Mouse (Mus musculus) c-Kit-positive CD71-positive TER-119-negative erythroid progenitor cells, embryonic 14.5 days (primary cell): ENCODE data around the gene Osm.

Source experiments
- DNase-seq: peaks from one replicate; pipeline ENCODE4 v3.0.0-alpha.2; 2013; ENCODE audit warnings: low read depth

Gene Osm

DNA sequence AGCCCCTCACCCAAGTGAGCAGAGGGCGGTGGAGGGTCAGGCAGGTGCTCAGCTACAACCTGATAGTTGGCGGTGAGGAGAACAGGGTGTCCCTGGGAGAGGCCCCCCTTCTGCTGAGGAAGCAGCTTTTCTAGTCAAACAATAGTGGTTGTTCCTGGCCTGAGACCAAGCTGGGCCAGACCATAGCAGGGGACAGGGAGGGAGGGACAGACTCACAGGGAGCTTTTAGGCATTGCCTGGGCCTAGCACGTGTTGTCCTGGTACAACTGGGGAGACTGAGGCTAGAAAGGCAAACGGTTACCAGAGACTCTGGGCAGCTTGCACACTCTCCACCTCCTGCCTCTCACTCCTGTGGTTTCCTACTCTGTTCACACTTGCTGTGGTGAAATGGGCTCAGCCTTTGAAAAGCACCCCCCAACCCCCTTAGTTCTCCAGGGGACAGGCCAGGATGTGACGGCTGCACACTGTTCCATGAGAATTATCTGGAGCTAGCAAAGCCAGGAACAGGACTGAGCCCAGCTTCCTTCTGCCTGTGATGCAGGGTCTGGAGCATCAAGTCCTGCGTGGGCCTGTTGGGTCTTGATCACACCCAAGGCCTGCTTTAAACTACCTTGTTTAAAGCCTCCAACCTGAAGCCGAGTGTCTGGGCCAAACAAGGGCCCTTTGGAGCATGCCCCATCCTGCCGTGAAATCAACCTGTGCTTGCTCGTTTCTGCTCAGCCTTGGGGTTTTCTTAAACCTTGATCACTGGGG lies 19.8 kb upstream of the Osm start:
- no peak for DNase-seq

DNA sequence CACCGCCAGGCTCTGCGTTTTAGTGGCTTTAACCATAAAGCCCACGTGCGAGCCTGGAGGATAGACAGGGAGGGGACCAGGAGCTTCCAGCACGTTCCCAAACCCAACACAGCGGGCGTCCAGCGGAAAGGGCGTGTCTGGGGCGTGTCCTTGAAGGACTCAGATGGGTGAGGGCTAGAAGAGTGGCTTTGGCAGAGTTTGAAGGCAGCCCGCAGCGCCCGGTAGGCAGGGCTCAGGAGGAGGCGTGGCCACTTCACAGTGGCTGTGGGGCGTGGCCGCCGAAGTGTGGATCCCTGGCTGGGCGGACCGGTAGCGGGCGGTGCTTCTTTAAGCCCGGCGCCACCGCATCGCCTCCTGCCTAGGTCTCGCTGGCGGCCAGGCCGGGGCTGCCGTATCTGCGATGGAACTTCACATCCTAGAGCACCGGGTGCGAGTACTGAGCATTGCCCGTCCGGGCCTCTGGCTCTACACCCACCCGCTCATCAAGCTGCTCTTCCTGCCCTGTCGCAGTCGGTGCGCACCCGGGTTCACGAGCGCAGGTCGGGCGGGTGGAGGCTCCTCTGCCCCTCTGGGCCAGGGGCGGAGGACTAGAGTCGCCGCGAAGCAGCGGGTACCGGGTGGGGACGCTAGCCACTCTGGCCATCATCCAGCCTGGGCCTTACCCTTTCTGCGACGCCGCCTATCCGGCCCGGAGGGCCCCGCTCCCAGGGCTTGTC lies 18.1 kb upstream of the Osm start, which contains the start of gene Castor1:
TSS of gene Castor1 (plus strand) at position 312 of the 716 bp plus-strand sequence.
- peak; percentile 86 for DNase-seq

DNA sequence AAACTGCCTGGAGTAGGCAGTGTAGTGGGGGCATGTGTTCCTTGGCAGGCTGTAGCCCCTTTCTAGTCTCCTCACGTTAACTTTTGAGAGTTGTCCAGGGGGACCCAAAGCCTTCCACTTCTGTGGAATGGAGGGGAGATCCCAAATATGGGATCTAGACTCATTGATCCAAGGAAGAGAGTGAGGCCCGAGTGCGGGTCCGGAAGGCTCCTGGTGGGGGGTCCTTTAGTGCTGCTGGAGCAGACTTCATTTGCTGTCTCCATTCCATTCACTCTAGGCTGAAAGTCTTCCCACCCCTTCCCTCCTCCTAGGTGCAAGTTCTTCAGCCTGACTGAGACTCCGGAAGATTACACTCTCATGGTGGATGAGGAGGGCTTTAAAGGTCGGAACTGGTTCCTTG lies 17.6 kb upstream of the Osm start:
- DNase-seq, result no peak

DNA sequence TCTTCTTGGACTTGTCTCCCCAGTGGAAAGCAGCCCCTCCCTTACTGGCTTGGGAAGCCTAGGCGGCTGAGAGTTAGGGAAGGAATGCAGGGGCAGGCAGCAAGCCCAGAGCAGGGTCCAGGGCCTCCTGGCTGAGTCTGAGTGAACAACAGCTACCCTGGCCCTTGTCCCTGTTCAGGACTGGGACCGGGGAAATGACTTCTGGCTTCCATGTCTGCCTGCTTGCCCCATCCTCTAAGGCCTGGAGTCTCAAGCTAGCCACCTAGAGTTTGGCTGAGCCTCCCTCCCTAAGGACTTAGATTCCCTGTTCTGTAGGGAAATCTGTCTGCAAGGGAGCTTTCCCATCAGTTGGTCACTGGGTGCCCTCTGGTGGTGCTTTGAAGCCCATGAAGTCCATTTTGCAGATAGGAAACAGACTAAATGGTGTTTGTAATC lies 16.9 kb upstream of the Osm start:
- DNase-seq, result no peak

DNA sequence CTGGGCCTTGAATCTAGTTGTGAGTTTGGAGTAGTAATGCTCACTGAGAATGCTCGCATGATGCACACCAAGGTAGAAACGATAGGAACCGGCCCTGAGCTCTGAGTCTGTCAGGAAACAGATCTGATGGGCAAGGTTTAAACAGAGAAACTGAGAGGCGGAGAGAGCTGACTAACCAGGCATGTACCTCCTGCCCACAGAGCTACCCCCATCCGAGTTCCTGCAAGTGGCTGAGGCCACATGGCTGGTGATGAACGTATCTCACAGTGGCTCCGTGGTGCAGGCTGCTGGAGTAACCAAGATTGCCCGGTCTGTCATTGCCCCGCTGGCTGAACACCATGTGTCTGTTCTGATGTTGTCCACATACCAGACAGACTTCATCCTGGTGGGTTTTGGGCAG lies 16.3 kb upstream of the Osm start:
- DNase-seq, result no peak

DNA sequence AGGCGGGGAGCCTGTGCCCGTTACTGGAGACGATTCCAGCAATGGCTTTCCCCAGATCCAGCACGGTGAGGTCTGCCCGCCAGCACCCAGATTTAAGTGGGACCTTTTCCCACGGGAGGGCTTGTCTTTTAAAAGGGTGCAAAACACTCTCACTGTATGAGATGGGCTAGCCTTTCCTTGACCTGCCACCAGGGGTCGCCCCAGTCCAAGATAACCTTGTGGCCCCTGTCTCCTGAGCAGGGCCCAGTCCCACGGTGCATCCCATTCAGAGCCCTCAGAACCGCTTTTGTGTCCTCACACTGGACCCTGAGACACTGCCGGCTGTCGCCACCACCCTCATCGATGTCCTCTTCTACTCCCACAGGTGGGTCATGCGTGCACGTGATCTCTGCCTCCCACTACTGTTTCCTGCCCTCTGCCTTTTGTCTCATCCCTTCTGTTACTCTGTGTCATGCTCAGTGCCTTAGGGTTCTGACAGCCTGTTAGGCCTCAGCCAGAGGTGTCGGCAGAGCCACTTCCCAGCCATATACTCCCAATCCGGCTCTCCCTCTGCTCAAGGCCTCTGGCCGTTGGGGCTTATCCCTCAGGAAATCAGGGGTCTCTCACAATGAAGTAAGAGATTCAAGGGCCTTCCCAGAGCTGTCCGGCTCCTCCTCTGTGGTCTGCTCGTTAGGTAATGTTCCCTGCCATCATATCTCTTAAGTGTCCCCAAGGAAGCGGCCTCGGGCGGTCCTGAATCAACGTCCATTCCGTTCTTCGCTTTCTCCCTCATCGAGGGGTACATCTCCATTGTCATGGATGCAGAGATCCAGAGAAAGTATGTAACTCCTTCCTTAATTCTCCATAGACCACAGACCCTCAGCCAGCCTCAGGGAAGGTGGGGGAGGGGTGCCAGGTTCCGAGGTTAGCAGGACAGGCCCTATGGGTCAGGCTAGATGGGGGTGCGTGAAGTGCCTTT lies 15.5 kb upstream of the Osm start:
- DNase-seq, result no peak

DNA sequence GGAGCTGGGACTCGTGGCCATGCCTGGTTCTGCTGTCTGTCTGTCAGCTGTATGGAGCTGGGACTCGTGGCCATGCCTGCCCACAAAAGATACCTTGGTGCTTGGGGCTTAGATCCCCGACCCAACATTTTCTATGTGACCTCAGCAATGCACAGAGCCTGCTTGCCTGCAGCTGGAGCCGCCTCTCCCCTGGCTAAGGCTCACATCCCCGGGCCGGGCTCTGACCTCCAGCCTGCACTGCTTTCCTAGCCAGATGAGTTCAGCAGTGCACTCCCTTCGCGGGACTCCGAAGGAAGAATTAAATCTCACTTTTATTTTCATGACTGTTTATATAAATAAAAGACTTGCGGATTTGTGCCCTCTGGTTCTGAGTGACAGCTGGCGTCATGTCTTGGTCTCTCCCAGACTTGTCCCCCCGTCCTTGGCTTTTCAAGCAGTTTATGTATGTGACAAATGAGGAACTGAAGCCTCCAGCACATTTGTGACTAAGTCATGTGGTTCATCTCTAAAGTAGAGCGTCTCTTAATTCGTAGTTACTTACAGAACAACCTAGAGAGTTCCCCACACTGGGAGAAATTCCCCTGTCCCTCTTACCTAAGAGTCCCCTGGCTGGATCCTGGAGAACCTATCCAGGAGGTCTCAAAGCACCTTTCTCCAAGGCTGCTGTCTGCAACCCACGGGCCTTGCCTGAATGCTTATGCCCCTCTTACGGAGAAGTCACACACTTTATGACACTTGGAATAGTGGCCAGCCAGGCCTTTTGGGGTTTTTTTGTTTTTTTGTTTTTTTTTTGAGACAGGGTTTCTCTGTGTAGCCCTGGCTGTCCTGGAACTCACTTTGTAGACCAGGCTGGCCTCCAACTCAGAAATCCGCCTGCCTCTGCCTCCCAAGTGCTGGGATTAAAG lies 13.9 kb upstream of the Osm start:
- DNase-seq, result no peak

DNA sequence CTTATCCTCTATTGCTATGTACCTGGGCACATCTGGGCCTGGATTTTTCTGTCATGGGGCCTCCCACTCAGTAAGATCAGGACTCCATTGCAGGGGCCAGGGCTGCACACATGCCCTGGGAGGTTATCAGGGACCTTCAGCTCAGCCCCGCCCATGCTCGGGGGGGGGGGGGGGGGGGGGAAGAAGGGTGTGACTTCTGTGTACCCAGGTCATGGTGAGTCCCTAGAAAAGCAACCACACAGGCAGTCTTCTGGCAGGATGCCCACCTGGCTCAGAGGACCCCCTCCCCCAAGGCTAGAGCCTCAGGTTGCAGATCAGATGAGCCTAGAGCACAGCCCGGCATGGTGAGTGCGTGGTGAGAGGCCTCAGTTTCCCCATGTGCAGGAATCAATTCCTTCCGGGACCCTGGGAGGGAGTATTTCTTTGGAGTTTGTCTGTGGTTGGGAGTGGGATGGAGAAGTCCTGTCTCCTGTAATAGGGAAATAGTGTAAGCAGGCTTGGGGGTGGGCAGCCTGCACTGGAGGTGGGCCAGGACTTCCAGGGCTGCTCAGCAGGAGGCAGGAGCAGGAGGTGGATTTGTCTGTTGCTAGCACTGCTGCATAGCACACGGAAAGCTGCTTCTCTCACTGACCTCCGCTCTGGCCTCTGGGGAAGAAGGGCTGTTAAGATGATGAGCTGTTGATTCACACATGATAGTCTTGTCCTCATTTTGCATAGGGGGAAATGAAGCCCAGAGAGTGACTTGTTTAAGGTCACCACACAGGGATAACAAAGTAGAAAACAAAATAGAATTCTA lies 12.6 kb upstream of the Osm start:
- peak; percentile 91 for DNase-seq

DNA sequence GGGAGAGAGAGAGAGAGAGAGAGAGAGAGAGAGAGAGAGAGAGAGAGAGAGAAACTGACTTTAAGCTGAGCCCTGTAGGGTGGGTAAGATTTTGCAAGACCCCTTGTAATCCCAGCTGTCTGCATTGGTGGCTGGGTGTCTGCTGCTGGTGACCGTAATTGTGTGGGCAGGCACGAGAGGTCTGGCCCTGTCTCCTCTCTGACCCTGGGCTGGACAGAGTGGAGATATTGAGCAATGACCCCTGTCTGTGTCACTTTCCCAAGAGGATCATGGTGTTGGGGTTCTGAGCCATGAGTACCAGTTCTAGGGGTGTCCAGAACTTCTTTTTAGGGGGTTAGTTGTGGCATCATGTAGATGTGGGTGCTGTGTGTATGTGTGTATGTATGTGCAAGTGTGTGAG lies 12.0 kb upstream of the Osm start:
- no peak for DNase-seq

DNA sequence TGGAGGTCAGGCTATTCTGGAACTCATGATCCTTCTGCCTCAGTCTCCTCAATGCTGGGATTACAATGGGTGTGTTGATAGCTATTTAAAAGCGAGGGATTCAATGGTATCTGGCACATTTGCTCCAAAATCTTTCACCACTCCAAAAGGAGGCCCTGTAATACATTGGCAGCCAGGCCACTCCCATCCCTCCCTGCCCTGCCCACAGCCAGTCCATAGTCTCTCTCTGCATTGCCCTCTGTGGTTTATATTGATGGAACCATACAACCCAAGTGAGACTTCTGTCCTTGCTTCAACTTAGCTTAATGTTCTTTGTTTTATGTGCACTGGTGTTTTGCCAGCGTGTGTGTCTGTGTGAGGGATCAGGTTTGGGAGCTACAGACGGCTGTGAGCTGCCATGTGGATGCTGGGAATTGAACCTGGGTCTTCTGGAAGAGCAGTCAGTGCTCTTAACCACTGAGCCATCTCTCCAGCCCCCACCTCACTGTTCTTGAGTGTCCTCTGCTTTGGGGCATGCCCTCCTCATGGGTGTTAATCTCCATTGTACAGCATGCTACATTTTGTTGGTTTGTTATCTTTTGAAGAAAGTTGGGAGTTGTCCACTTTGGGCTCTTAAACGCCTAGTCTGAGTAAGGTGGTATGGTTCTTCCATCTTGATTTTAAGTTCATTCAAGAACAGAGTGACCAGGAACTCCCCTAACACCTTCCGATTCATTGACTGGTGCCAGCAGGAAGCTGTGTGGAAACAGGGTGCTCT lies 9.5 kb upstream of the Osm start:
- DNase-seq, result no peak

DNA sequence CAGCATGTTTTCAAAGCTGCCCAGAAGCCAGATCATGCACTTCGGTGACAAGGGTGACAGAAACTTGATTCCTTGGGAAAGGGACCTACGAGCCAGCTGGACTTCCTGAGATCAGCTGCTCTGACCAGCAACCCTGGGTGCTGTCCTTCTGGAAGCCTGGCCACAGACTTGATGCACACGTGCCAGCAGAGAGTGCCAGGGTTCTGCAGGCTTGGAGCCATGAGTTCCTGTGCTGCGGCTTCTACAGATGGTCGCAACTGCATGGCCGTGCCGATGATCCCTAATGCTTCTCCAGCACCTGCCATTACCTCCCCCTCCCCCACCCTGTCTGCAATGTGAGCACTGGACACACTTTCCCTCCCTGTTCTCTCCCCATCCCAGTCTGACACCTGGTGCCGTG lies 7.8 kb upstream of the Osm start:
- no peak for DNase-seq

DNA sequence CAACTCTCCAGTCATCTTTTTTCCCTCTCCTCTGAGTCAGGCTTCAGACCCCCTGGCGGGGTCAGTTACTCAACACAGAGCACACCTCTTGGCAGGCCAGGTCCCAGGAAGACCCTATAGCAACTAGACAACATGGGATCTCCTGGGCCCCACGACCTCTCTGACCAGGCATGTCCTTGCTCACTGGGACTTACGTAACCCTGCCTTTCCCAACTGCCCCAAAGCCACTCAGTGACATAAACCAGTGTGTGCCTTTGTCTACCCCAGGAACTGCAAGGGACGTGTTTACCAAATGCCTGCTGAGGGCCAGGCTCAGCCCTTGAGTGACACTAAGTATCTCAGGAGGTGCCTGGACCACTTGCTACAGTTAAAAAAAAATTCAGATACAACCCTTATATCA lies 6.4 kb upstream of the Osm start:
- no peak for DNase-seq

DNA sequence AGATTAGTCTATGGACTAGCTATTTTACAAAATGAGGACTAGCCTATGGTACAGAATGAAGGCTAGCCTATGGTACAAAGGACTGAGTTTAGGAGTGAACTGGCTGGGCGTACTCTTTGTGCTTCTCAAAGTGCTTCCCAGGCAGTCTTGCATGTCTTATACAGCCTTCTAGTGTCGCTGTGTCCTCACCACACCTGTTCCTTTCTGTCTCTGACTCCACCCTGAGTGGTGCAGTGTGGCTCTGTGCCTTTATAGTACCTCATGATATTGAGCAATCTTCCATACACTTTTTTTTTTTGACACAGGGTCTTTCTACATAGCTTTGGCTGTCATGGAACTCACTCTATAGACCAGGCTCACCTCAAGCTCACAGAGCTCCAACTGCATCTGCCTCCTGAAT lies 4.8 kb upstream of the Osm start:
- no peak for DNase-seq

DNA sequence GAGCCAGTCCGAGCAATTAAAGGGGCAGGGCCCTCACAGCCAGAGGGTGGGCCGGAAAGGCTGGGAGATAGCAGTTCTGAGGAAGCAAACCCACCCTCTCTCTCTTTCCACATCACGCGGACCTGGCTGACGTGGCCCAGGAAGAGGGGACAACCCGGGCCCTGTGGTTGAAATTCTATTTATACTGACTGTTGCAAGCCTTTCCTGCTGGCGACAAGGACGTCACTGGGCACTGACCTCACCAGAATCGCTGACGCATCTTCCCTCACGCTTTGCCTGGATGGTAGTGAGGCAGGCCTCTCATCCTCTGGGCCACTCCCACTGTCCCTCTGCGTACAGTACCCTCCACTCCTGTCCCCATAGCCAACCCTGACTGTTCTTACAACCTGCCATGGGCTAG lies 3.6 kb upstream of the Osm start:
- no peak for DNase-seq

DNA sequence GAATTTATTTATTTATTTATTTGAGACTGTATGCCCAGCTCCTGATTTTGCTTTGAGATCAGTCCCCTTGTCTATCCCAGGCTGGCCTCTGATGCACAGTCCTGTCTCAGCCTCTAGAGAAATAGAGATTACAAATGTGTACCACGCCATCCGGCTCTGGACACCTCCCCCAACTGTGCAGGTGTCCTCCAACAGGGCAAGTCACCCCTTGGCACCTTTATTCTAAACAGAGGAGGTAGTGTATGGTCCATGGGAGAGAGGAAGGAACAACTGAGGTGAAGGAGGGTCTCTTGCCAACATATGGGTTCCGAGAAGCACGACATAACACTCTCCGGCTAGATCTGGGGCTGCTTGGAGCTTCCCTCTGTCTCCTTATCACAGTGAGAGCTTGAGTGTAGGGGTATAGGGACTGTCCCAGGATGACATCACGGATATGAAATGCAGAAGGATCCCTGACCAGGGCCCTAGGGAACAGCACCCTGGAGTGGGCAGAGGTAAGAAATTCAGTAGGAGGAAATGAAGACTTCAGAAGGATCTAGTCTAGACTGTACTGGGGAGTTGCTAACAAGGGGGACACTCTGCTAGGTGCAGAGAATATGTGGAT lies 1.1 kb upstream of the Osm start:
- no peak for DNase-seq

DNA sequence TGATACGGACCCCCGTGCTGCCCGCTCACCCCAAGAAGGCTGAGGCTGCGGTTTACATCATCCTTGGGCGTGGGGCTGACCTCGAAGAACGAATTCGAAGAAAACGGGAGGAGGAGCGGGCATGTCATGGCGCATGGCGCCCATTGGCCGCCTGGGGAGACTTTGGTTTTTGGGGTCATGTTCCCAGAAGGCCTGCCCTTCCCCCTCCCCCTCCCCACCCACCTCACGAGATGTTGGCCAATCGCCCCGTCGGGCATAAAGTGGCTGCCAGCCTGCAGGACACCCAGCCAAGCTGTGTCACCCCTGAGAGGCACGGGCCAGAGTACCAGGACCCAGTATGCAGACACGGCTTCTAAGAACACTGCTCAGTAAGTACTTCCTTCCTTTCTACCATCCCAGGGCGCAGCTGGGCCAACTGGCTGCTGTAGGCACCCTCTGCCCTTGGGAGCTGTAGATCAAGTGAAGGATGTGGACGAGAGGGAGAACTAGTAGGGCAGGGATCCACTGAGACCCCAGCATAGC lies 387 bp downstream of the Osm start:
- DNase-seq, result no peak

DNA sequence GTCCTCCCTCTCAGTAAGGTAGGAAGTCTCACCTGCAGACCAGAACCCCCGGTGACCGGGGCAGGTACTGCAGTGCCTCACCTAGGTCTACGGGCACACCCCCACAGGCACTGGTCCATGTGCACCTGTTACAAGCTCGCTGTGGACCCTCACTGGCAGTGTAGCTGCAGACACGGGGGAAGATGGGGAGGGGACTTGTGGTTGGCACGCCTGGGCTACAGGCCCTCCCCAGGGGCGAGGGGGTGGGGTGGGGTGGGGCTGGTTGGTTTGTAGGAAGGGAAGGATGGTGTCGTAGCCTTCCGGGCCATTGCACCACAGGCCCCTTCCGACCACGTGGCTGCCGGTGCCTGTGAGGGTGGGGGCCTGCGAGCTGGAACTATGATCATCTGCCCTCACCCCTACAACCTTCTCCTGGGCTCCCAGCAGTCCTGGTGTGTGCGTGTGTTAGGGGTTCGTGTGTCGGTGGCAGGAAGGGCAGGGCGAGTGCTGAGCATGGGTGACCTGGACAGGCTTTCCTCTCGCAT lies 1.2 kb downstream of the Osm start:
- DNase-seq, result no peak

DNA sequence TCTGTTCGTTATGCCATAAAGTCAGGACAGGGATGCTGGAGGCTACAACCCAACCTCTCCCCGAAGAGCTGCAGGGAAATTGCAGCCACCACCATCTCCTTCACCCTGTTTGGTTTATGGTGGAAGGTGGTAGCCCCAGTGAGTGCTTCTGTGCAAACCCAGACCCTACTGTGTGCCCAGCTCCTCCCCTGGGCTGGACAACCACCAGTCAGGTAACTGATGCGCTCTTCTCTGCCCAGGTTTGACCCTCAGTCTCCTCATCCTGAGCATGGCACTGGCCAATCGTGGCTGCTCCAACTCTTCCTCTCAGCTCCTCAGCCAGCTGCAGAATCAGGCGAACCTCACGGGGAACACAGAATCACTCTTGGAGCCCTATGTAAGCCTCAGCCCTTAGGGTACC lies 1.9 kb downstream of the Osm start:
- no peak for DNase-seq

DNA sequence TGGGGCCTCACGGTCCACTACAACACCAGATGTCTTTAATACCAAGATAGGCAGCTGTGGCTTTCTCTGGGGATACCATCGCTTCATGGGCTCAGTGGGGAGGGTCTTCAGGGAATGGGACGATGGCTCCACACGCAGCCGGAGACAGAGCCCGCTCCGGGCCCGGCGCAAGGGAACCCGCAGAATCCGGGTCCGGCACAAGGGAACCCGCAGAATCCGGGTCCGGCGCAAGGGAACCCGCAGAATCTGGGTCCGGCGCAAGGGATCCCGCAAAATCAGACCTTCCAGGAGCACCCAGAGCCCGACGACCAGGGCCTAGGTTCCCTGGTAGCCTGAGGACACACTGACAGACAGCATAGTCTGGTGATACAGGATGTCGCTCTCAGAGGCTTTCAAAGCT lies 3.5 kb downstream of the Osm start:
- no peak for DNase-seq
